Mouse (Mus musculus) frontal cortex, postnatal 36 days (tissue): ENCODE measurements around the gene Cfap157.

ENCODE experiments used
- DNase-seq, 2 experiments: peaks; one replicate each; pipeline ENCODE4 v3.0.0; 2022; ENCODE audit warnings: low spot score in 2 of 2

Cfap157 gene

DNA sequence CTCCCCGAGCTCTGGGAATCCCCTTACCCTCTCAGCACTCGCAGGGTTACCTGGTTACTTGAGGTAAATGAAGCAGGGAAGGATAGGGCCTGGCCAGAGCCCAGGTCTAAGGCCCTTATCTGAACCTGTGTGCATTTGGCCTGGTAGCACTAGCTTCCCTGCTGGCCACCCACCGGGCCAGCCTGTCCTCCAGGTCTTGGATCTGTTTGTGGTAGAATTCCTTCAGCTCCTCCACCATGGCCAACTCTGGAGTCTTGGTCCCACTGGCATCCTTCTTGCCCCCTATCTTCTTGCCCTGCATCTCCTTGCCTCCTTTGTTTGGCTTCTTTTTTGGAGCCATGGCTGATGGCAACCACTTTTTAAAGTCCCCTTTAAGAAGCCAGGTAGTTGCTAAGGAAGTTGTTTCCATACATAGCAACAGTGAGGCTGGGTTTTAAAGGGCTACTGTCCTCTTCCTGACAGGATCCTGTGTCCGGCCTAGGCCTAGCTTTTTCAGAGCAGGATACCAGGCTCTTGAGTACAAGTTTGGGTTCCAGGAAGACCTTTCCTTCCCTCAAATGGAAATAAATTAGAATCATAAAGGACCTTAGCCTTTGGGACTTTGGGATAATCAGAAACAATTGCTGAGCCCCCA, at the start of gene Cfap157:
Cfap157 (minus strand) TSS at position 381 of the 634 bp plus-strand sequence.
- no peak for DNase-seq

DNA sequence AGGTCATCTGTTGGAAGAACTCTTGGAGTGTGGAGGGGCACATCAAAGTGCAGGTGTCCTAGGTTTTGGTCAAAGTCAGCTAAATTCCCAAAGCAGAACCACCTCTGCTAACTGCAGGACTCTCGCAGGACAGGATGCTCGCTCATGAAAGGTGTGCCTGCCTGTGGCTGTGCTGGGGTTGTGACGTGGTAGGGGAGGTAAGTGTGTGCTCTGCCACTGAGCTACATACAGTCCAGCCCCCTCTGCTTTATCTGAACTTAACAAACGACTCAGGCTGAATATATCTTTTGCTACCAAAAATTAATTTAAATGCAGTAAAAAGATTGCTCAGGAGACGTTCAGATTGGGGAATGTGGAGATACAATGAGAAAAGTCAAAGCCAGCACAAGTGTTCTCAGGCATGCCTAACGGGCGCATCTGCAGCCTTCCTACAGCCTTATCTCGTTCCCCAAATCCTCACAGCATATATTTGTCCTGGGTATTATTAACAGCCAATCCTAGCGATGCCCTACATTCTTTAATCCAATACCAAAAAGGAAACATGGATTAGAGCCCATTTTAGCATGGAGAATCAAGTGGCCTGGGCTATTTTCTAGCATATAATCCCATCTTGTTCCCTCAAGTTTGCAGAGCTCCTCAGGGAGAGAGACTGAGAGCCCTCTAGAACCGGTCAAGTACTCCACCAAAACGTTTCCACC, 44.9 kb upstream of the Cfap157 start:
- DNase-seq = no peak

DNA sequence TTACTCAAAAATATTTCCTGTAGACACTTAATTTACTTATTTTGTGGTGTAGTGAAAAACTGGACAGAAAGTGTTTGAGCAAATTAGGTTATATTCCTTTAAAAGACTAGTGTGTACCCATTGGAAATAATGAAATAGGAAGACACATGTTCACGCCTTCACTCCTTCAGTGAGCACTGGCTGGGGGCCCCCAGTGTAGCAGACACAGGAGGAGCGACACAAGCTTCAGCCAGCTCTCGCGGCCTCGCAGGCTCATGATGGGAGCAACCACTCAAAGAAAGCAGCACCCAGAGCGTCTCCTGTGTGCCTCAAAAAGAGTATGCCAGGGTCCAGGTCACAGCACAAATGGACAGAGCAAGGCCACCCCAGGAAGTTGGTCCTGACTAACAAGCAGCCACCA, 41.6 kb upstream of the Cfap157 start:
- no peak for DNase-seq

DNA sequence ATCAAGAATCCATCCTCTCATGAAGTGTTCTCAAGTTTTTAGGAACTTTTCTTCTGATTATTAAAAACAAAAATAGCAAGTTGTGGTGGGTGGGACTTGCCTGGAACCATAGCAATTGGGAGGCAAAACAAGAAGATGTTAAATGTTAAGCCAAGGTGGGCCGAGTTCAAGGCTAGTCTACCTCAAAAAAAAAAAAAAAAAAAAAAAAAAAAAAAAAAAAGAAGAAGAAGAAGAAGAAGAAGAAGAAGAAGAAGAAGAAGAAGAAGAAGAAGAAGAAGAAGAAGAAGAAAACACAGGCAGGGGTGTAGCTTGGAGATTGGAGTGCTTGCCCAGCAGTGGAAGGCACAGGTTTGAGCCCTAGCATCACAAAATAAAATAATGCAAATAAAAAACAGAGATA, 40.5 kb upstream of the Cfap157 start:
- no peak for DNase-seq

DNA sequence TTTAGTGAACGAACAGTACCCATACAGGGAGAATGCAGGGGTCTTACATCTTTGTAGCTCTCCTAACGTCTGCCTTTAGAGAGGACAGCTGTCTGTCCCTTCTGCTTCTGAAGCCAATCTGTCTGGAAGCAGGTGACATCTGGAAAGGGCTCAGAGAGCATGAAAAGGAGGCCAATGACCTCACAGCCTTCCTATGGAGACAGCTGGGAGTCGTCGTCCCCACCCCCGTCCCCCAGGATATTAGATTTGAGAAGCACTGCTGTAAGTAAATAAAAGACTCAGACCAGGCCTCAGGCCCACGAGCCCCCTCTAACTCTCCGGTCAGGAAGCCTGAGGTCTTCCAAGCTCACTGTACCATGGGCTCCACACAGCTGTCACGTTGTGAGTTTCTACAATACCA, 40.0 kb upstream of the Cfap157 start:
- no peak for DNase-seq

DNA sequence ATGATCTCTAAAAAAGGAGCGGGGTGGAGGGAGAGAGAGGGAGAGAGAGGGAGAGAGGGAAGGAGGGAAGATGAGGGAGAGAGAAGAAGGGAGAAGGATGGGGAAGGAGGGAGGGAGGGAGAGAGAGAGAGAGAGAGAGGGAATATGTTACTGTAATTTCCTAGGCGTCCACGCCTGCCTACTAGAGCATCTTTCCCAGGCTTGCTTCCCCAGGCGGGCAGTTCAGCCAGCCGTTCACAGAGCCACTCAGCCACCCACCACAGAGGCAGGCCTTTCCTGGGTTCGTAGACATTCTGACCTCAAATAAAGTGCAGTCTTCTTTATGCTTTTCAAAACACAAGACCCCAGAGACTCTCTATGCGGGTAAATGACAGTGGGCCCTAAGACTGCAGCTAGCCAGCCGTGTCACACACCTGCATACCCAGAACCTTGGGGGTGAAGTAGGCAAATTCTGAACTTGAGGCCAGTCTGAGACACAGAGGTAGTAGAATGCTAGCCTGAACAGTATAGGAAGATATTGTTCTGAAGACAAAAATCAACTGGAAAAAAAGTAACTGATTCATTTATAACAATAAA, 39.4 kb upstream of the Cfap157 start:
- DNase-seq = no peak

DNA sequence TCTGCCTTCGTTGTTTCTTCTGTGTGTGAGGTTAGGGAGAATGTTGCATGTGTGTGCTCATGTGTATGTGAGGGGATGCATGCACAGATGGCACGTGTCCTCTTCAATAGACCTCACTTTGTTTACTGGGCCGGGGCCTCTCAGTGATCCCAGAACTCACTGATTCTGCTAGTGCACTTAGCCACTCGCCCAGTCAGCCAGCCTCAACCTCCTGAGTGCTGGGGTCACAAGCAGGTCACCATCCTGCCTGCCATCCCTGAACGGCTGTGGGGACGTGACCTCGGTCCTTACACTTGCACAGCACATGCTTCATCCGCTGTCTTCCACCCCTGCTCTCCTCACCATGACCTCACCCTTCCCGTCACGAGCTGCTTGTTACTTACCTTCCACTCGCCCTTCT, 38.9 kb upstream of the Cfap157 start:
- DNase-seq = no peak

DNA sequence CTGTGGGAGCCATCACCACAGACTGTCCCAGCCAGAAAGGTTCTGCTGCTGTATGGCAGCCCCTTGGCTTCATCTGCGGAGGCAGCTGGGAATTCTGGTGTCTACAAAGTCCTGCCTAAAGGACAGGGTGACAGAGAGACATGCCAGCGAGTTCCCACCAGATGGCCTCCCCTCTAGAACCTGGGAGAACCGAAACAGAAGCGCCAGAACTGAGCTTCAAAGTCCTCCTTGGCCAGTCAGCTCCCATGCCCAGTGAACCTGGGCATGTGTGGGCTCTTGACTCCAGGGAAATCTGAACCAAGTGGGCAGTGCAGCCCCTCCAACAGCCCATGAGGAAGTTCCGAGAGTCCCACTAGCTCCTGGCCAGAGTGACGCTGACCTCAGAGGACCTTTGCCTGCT, 38.4 kb upstream of the Cfap157 start:
- no peak for DNase-seq

DNA sequence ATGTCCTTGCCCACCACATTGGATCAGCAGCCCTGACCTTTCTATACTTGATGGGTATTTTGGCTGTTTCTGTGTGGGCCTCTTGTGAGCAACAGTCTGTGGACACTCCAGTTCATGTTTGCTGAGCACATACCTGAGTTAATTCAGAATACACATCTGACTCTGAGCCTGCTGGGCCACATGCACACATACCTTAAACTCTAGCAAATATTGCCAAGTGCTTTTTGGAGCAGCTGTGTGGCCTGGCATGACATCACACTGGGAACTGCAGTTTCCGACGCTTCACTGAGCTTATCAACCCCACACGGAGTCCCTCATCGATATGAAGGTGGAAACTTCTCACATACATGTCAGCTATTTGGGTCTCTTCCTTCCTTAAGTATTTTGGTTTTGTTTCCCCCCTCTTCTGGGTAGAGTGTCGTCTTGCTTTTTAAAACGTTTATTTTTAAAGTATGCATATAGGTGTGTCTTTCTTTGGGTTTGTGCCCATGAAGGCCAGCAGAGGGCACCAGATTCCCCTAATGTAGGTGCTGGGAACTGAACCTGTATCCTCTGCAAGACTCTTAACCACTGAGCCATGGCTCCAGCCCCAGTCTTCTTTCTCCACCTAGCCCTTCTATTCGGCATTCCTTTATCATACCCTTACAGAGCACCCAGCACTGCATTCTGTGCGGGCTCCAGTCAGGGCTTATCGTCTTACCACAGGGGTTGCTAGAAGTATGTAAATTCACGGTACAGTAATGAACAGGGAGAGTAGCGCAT, 37.0 kb upstream of the Cfap157 start:
- DNase-seq = no peak

DNA sequence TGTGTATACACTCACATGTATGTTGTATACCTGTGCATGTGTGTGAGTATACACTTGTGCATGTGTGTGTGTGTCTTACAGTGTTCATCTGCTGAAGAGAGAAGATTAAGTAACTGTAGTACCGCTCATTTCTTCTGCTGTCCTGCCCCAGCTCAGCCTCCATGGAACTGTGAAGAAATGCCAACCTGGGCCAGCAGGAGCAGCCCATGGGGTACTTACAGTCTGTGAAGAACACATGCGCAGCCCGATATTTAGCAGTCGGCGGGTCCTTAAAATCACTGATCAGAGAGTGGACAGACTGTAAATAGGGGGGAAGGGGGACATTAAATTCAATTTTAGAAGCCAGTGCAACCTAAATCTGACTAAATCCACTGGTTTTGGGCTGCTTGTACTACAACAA, 34.0 kb upstream of the Cfap157 start:
- DNase-seq = no peak

DNA sequence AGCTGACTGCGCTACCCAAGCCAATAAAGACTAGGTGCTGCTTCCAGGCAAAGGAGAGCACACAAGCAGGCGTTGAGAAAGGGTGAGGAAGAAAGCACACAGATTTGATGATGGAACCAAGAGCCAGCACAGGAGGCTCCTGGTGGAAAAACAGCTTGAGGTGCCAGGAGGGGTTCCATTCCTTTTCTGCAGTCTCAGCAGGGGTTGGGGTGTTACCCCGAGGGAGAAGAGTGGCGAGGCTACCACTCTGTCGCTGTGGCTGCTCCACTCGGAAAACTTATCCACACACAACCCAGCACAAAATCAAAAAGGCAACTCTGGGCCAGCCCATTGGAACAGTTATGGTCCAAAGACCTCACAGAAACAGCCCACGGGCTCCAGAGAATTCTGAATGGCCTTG, 33.4 kb upstream of the Cfap157 start:
- peak in 1 of 2 experiments; percentile 31 for DNase-seq

DNA sequence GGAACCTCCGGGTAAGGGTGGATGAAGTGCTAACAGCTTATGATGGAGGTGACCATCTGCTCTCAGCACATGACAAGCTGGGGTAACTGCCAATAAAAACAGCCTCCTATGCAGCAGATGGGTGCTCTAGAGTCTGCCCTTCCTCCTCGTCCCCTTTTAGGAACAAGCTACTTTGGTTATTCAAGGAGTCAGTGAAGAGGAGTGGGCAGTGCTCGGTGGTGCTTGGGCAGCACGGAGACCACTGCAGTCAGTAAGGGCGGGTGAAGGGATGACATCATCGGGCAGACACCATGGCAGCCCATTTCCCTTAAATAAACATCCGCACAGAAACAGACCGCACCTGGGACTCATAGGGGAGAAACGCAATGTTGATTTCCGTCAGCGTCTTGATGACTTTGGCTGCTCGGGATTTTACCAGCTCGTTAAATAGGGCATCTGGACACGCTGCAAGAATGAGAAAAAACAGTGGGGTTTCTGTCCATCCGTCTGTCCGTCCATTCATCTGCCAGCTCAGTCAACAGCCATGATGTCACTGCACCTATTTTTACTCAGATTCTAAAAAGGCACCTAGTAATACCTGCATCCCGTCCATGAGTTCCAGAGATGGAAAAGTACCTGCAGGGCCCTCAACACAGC, 32.8 kb upstream of the Cfap157 start:
- DNase-seq = peak; percentile 68 to 90

DNA sequence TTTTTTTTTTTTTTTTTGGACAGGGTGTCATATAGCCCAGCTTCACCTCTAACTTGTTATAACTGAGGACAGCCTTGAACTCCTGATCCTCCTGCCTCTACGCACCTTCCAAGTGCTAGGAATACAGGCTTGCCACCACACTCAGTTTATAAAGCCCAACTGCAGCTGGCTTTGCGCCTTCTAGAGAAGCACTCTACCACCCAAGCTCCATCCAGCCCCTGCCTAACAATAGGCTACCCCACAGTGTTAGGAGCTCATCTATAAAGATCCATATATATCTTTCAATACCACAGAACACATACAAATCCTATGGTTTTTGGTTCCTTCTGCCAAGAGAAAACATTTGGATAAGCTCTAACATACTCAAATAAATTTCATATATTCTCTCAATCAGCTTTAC, 32.3 kb upstream of the Cfap157 start:
- no peak for DNase-seq

DNA sequence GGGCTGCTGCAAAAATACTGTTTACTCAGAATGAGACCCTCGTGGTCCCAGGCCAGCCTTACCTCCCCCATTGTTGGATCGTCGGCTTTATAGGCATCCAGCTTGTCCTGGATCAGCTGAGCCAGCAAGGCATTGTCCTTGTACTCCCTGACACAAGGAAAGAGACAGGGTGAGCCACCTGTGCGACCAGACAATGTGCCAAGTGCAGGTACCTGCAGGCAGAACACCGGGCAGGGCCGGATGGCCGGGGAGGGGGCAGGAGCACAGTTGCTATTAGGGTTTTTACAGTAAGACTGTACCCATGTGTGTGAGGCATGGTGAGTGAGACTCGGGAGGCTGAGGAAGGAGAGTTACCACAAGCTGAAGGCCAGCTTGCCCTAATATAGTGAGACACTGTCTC, 27.7 kb upstream of the Cfap157 start:
- DNase-seq = no peak

DNA sequence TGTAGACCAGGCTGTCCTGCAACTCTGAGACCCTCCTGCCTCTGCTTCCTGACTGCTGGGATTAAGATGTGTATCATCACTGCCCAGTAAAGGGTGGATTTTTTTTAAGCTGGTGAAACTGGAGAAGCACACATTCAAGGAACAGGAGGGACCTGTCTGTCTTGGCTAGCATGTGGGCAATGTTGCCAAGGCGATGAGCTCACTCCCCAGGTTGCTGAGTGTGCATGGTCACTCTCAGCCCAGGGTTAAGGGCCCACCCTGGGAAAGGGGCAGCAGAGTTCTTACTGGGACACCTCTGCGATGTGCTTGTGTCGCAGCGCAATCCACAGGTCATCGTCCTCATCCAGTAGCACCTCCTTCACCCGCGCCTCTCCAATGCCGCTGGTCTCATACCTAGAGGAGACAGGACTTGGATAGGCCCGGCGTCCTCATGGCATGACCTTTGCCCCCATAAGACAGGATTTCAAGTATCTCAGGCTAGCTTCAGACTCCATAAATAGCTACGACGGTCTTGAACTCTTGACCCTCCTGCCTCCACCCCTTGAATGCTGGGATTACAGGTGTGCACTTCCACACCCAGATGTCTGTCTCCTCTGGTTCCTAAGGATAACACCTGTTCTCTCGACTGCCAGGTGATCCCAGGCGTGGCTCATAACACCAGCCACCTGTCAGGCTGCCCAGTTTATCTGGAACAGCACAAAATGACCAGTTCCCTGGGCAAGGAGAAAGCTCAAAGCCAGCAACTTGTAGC, 24.8 kb upstream of the Cfap157 start:
- no peak for DNase-seq

DNA sequence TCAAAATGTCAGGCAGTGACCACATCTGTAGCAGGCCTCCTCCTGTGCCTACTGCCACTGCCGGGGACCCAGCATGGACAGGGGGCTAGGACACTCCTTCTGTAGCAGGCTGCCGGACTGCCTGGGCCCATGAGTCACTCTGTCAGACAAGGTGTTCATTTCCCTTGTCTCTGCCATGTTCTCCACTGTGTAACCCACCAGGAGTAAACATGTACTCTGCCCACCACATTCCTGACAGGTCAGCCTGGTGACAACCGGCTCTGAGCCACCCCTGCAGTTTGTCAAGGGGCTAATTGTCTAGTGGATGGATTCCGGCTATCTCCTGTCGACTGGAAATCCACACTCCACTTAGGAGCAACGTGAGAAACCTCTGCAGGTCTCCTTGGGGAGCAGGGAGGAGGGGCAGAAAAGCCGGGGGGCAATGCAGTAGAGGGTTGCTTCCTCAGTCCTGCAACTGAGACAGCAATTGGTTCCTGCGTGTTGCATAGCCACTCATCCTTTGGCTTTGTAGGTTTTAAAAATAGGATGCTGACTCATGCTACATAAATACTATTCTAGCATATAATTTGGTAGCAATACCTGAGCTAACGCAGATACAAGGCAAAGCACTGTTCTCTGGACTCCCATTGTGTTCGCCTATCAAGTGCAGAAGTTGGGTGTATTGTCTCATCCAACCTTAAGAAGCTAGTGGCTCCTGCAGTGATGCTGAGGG, 14.2 kb upstream of the Cfap157 start:
- DNase-seq = no peak

DNA sequence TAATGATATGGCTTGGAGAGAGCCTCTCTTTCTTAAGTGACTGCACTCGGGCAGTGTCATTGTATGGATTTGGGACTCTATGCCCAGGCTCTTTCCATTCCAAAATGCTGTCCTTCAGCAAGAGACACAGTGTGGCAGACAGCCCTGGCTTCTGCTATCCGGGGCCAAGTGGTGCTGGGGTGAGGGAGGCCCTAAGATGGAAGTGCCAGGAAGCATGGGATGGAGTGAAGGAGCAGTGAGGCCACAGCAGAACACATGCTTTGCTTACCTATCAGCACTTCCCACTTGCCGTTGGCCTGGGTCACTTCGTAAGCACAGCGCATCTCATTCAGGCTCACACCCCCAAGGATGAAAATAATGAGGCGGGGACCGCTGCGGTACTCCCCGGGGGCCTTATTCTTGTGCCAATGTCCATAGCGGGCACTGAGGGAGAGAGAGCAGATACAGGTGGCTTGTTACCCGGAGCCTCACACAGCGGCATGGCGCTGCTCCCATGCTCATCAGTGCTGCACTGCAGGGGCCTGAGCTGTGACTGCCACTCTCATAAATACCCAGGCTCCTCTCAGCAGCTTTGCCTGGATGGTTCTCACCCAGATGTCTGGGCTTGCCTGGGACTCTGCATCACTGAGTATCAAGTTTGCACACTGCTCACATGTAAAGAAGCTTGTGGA, 11.7 kb upstream of the Cfap157 start:
- no peak for DNase-seq

DNA sequence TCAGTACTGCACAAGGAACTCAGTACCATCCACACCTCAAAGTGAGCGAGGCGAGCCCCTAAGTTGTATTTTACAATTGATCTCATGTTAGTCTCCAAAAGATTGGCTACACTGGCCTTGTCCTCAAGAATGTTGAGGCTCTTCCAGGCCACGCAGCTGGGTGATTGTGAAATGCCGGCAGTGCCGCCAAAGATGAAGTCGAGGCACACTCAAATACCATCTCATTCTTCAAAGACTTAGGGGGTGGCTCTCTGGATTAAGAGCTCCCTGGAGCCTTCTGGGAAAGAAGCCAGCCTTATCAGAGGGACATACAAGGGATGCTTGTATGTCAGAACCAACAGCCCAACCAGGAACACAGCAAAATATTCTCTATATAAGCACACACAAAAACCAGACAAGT, 7.1 kb upstream of the Cfap157 start:
- DNase-seq = no peak

DNA sequence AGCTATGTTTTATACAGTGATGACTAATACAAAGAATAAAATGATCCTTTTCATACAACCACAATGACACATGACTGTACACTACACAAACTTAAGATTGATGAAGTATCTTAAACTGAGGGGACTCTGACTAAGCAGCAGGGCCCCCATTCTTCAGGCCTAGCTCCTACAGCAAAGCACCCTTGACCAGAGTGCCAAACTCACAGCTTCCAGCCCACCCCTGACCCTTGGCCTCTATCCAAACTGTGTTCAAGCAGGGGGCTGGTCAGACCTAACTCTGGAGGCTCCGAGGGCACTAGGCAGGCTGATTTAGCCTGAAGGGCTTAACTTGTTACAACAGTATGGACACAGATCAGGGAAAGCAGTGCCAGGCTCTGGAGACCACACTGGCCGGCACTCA, 4.4 kb upstream of the Cfap157 start:
- no peak for DNase-seq

DNA sequence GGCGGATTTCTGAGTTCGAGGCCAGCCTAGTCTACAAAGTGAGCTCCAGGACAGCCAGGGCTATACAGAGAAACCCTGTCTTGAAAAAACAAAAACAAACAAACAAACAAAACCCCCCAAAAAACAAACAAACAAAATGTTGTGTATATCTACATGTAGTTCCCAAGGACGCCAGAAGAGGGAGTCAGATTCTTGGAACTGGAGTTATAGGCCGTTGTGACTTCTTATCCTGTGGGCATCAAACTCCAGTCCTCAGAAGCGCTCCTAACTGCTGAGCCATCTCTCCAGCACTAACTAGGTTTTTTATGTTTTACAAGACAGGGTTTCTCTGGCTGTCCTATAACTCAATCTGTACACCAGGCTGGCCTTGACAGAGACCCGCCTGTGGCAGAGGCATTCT, 2.9 kb upstream of the Cfap157 start:
- DNase-seq = no peak
